Mouse (Mus musculus): ENCODE measurements around the gene Nudt14. TPM values are rescaled to one million over a fixed set of nuclear protein-coding genes. Genes with fewer than 3 reads are reported as not detected.

Gene Nudt14
- 10 to 100 TPM; 11.4 to 13.1 TPM for total RNA-seq (2021)

- peak; percentile 74 to 76 for DNase-seq
Measured at GRCm38 (mm10) chr12:112941776-112942713, at the start of gene Nudt14. Nudt14 (minus strand) TSS chr12:112942124.

DNA sequence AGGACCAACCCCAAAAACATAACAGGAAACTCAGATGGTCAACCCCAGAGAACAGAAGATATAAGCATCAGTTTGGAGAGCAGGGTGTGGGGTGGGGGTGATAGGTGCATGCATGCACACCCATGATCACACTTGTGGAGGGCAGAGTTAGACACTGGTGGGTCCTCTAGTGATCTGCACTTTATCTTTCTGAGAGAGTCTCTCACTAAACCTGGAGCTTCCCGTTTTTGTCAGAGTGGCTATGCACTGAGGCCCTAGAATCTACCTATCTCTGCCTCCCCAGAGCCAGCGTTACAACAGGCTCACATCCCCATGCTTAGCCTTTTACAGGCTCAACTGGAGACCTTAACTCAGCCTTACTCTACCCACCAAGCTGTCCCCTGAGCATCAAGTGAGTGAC lies 49.5 kb upstream of the Nudt14 start:
- no peak for DNase-seq

GRCm38 (mm10) chr12:112990706-112991405 lies 48.9 kb upstream of the Nudt14 start:
- no peak for DNase-seq

DNA sequence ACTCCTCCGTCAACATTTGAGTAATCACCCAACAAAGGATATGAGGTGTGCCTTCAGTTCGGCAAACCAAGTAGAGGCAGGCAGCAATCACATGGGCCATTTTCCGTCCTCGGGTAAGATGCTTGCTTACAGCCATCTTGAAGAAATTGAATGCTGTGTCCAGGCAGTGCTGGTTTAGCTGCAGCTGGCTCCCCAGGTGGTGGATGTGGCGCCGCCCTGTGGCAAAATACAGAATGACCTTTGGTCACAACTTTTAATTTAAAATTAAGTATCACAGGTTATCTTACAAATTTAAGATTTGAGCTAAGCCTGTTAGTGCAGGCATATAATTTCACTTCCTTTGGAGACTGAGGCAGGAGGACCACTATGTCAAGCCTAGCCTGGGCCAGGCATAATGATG lies 46.0 kb upstream of the Nudt14 start:
- no peak for DNase-seq

DNA sequence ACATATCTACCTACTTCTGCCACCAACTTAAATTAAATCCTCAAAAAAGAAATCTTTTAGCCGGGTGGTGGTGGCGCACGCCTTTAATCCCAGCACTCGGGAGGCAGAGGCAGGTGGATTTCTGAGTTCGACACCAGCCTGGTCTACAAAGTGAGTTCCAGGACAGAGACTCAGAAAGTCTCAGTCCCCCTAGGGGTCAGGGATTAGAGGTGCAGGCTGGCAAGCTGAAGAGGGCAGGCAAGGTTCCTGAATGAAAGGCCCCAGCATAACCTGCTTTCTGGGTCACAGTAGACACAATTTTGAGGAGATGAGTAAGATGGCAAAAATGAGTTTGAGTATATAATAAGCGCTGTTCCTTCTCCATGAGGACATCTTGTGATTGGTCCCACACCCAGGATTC lies 43.4 kb upstream of the Nudt14 start:
- no peak for DNase-seq

DNA sequence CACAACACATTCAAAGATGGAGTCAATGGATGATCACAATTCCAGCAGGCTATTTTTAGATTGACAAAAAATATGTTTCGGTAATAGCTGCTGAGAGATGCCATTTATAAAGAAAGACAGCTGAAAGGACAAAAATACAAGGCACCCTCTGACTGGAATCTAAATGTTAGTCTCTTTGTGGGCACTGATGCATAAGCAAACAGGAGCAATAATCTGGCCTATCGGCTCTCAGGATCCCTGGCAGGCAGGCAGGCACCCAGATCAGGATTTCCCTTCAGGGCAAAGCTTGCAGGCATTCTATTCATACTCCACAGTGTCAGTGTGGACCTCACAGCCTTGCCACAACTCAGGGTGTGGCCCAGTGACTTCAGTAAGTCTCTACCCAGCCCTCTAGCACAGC lies 40.1 kb upstream of the Nudt14 start:
- no peak for DNase-seq

- DNase-seq = no peak
Measured at GRCm38 (mm10) chr12:112977156-112977555, 35.2 kb upstream of the Nudt14 start.

GRCm38 (mm10) chr12:112976371-112977073 lies 34.6 kb upstream of the Nudt14 start, which contains the start of gene Btbd6:
Btbd6 (plus strand) TSS chr12:112976482.
- DNase-seq = peak; percentile 85 to 86

DNA sequence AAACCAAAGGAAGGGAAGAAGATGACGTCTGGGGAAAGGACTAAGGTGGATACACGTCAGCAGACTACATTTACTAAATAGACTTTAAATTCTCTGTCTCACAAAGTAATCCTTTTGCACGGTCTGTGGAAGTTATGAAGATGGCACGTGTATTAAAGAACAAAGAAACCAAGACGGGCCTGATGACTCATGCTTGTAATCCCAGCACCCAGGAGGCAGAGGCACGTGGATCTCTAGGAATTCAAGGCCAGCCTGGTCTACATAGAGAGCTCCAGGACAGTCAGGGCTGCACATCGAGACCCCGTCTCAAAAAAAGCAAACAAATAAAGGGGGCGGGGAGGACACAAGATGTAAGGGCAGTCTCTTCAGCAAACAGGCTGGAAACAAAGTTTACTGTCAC lies 32.8 kb upstream of the Nudt14 start:
- DNase-seq = no peak

- no peak for DNase-seq
Measured at GRCm38 (mm10) chr12:112969616-112970015, 27.7 kb upstream of the Nudt14 start.

DNA sequence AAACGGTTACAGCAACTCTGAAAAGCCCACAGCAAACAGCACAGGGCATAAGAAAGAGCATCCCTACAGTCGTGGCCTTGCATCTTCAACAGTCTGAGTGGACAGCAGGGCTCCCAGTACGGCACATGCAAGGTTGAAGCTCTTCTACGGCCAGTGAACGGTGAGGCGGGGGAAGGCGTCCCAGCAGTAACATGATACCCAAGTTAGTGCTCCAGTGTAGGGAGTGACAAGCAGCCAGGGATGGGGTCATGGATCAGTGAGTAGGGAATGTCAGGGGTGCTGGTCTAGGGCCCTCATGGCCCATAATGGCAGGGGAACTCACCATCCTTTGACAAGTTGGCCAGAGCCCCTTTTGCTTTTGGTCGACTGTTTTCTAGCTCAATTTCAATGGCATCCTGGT lies 27.0 kb upstream of the Nudt14 start:
- no peak for DNase-seq

GRCm38 (mm10) chr12:112965783-112966182 lies 23.9 kb upstream of the Nudt14 start:
- DNase-seq = no peak

- no peak for DNase-seq
Measured at GRCm38 (mm10) chr12:112961872-112962271, 19.9 kb upstream of the Nudt14 start.

GRCm38 (mm10) chr12:112961428-112961827 lies 19.5 kb upstream of the Nudt14 start:
- no peak for DNase-seq

GRCm38 (mm10) chr12:112959421-112959820 lies 17.5 kb upstream of the Nudt14 start:
- DNase-seq = no peak

DNA sequence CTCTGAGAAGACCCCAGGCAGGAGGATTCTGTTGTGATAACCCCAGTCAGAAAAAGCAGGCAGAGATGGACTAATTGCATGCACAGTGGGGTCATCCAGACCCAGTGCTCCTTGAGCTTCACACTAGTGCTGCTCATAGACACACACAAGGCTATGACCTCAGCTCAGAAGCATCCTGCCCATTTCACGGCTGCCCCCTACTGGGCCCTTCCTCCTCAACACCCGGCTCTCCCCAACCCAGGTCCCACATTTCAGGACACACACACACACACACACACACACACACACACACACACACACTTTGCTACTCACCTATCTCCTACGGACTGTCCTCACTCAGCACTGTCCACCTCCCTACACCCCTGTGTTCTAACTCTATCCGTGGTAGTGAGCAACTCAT lies 16.4 kb upstream of the Nudt14 start:
- DNase-seq = no peak

DNA sequence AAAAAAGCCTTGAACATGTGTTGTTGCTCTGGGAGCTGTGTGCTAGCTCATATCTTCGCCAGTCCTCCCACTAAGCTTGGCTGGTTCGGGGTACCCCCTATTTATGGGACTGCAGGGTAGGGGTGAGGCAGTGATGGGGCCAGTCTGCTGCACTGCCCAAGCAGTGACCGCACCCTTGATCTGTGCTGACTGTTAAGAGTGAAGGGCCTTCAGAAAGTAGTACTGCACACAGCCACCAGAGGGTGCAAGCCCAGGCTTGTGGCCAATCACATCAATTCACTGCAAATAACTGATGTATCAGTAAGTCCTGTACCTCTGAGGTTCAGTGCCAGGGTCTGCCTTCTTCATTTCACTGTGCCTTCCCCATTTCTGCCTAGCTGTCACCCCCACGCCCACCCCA lies 13.9 kb upstream of the Nudt14 start:
- peak; percentile 70 to 74 for DNase-seq

DNA sequence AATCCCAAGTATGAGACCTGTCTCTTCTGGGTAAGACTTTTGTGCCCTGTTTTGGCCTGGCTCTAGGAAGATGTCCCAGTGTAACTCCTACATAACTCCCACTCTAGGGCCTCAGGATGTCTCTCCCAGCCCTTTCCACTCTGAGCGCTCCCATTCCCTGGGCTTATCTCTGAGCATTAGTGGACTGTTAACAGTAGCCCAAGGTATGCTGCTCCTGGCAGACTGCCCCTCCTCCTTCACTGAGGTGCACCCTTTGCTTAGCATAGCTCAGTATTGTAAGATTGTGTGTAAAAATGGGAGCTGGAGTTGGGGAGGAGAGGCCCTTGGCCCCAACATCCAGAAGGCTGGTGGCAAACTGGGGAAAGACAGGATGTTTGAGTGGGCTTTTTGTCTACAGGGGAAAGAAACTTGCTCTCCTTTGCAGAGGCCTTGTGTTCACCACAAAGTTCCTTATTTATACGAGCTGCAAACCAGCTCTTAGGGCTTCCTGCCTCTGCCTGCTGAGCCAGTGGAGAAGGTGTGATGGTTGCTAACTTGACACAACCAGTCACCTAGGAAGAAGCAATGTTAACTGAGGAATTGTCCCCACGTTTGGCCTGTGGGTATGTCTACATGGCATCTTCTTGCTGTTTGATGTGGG lies 11.1 kb upstream of the Nudt14 start:
- no peak for DNase-seq

GRCm38 (mm10) chr12:112952433-112952832 lies 10.5 kb upstream of the Nudt14 start:
- DNase-seq = no peak

DNA sequence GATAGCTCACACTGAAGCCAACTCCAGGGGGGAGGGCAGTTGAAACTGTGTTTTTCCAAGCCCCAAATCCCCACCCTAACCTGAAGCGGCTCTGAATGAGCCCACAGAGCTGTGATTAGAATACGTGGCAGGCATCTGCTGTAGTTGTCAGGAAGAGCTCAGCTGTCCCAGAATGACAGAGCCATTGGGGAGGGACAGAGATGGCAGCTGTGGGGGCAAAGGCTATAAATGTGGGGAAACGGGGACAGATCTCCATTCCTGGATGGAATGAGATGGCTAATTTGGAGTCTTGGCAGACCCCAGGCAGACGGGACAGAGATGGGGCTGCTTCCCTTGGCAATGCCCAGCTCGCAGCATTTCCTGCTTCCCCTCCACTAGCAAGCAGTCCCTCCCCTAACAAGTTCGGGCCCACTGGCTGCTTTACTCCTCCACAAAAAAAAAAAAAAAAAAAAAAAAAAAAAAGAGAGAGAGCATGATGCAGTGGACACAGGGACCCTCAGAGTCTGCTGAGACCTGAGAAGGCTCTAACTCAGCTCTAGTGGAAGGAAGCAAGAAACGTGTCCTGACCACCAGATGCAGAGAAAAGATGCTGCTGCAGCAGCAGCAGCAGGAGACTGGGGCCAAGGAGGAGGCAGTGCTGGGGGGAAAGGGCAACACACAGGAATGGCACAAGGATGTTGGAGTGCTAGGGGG lies 9.4 kb upstream of the Nudt14 start:
- no peak for DNase-seq

DNA sequence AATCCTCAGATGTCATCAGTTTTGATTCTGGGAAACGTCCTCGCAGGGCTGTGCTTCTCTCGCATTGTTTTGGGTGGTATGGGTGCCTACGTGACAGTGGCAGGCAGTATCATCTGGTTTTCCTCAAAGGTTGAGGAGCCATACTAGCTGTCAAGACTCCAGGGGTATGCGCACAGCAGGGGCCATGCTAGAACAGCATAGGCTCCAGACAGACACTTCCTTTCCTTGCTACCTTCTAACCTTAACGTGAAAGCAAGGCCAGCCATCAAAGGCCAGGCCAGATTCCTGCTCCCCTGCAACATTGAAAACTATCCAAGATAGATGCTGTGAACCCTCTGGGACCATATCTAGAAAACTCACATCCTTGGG lies 8.8 kb upstream of the Nudt14 start:
- no peak for DNase-seq
